Mouse (Mus musculus) liver, adult (tissue): ENCODE results near the gene Twnk.

ENCODE experiments used
- GATA4 ChIP-seq: IDR thresholded peaks from 2 replicates; pipeline ENCODE4 v1.6.1; 2014; ENCODE audit warnings: mild to moderate bottlenecking, low read length; ENCODE audit not compliant: insufficient replicate concordance

Twnk gene

GRCm38 (mm10) chr19:45013581-45014225 lies 8.2 kb downstream of the Twnk start:
- TF ChIP-seq GATA4: no peak

DNA sequence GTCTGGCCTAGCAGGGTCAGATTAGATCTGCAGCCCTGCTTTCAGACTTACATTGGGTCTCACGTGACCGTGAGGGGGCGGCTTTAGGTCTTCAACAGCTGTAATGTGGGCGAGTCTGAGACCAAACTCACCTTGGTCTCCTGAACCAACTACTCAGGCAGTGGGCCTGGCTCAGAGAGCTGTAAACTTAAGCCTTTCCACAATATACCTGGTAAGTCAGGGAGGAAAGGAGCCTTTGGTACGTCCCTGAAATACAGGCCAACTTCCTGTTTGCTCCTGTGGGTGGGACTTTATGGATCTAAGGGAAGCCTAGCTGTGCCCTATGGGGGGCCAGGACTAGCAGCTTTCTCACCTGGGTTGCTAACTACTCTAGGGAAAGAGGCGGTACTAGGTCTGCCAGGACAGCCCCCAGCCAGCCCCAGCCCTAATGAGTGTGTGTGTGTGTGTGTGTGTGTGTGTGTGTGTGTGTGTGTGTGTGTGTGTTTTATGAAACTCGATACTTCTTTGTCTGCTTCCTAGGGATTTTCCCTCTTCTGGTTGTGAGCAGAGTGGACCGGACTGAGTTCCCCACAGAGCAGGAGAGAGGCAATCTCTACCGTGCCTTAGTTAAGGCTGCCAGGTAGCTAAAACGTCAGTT lies 9.0 kb downstream of the Twnk start, which contains the start of gene Lzts2:
Gene Lzts2, plus strand, starts transcription at position 80 of the 637 bp plus-strand sequence.
- no peak for TF ChIP-seq GATA4

DNA sequence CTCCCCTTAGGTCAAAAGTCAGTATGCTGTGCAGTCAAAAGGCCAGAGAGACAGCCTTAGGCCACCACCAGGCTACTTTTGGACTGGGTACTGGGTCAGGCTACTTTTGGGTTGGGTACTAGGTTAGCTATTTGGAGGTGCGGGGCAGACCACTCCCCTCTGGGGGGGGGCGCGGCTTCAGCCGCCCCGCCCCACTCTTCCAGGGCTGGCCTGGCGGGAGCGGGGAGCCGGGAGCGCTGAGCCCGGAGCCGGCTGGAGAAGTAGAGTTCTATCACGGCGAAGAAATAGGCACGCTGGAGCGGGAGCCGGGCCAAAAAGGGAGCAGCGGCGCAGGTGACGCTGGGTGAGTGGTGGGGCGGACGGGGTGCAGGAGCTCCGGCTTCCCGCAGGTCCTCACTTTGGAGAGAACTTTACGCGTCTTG lies 9.5 kb downstream of the Twnk start:
- TF ChIP-seq GATA4: no peak

GRCm38 (mm10) chr19:45015518-45016281 lies 10.2 kb downstream of the Twnk start:
- TF ChIP-seq GATA4: no peak

GRCm38 (mm10) chr19:45016341-45017215 lies 11.1 kb downstream of the Twnk start:
- no peak for TF ChIP-seq GATA4

DNA sequence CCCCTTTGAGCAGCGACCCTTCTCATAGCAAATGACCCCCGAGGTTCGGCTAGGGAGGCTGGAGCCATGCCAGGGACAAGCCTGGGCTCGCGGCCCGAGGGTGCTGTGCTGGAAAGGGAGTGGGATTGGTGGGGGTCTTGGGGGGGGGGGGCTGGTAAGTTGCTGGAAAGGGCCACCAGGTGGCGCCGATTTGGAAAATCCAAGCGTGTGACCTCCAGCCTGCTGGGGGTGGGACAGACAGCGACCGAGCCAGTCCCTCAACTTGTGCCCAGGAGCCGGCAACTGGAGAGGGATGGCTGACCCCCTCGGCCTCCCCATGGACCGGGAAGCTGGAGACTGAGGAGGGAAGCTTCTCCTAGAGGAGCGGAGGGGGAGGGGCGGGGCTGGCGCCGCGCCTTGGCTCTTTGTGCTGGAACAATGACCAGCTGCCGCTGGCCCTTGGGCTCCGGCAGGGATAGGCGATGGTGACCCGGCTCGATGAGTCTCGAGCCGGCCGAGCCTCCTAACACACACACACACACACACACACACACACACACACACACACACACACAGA lies 11.8 kb downstream of the Twnk start:
- TF ChIP-seq GATA4: no peak

GRCm38 (mm10) chr19:45017909-45018308 lies 12.4 kb downstream of the Twnk start:
- TF ChIP-seq GATA4: no peak

DNA sequence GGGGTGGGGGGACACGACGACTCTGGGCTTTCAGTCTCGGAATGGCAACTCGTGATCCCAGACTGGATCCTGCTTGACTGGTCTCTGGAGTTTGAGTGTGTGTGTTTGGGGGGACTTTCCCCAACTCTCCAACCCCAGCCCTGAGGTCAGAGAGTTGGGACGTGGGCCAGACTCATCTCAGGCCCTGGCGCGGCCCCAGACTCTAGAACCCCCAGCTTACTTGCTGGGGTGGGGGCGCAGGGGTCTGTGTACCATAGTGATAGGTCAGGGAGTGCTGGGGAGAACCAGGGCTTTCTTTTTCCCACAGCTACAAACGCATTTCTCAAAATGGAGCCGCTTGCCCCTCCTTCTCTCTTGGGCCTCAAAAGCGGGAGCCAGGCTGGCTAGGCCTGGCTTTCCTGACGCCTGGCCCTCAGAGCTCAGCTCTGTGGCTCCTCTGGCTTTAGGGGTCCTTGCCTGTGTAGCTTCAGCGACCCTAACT lies 12.9 kb downstream of the Twnk start:
- no peak for TF ChIP-seq GATA4

- TF ChIP-seq GATA4: no peak
Measured at GRCm38 (mm10) chr19:45020348-45020747, 14.9 kb downstream of the Twnk start.

GRCm38 (mm10) chr19:45021362-45021761 lies 15.9 kb downstream of the Twnk start:
- TF ChIP-seq GATA4: no peak

DNA sequence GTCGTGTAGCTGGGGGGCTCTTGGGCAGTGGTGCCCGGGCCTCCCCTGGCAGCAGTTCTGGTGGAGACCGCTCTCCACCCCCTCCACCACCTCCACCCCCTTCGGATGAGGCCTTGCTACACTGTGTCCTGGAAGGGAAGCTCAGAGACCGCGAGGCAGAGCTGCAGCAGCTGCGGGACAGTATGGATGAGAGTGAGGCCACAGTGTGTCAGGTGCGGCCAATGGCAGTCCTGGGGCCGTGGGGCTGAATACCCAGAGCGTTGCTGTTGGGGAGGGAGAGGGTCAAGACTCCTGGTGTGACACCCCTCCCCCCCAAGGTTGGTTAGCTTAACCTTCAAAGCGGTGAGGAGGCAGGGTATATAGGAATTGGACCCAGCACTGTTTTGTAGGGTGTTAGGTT lies 18.5 kb downstream of the Twnk start:
- no peak for TF ChIP-seq GATA4

DNA sequence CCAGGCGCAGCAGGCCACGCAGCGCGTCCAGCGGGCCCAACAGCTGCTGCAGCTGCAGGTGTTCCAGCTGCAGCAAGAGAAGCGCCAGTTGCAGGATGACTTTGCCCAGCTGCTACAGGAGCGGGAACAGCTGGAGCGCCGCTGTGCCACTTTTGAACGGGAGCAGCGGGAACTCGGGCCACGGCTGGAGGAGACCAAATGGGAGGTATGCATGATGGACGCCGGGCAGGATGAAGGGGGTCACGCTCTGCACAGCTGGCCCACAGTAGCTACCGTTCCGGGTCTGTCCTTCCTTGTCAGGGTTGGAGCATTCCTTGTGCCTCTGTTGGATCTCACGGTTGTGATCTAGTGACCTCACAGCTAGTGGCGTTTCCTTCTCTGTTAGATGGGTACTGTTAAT lies 19.3 kb downstream of the Twnk start:
- no peak for TF ChIP-seq GATA4

- no peak for TF ChIP-seq GATA4
Measured at GRCm38 (mm10) chr19:45025937-45026568, 20.6 kb downstream of the Twnk start.
